Mouse (Mus musculus) neural tube, embryonic 11.5 days (tissue): Measurements from ENCODE around the gene Inava. TPM values are rescaled to one million over a fixed set of nuclear protein-coding genes. Genes with fewer than 3 reads are reported as not detected.

Source experiments
- ATAC-seq: fragments of 200-750 bp; cut with Nextera tagmentation; 2 replicates; pipeline ENCODE4 v1.8.0; 2017; ENCODE audit warnings: moderate number of reproducible peaks, mild to moderate bottlenecking, moderate TSS enrichment, moderate library complexity; ENCODE audit not compliant: insufficient read depth, low FRiP score, low TSS enrichment
- DNase-seq: peaks from one replicate; pipeline ENCODE4 v3.0.0-alpha.2; 2015; ENCODE audit warnings: low spot score
- H3K27ac ChIP-seq: fragments of 300-500 bp; sonication (generic); 2 replicates; pipeline ENCODE4 v1.5.1; 2014; ENCODE audit warnings: low read depth, mild to moderate bottlenecking, low read length
- H3K27me3 ChIP-seq: fragments of 300-500 bp; sonication (generic); 2 replicates; pipeline ENCODE4 v1.6.1; 2014; ENCODE audit warnings: mild to moderate bottlenecking, low read length, mixed read lengths; ENCODE audit not compliant: control insufficient read depth, insufficient read depth
- H3K36me3 ChIP-seq: fragments of 300-500 bp; sonication (generic); 2 replicates; pipeline ENCODE4 v1.6.1; 2014; ENCODE audit warnings: mild to moderate bottlenecking, low read length, moderate library complexity, mixed read lengths; ENCODE audit not compliant: control insufficient read depth, insufficient read depth
- H3K4me1 ChIP-seq: fragments of 300-500 bp; sonication (generic); 2 replicates; pipeline ENCODE4 v1.6.1; 2014; ENCODE audit warnings: low read length, mixed read lengths; ENCODE audit not compliant: control insufficient read depth, insufficient read depth
- H3K4me2 ChIP-seq: fragments of 300-500 bp; sonication (generic); 2 replicates; pipeline ENCODE4 v1.6.1; 2014; ENCODE audit warnings: low read depth, mild to moderate bottlenecking, moderate library complexity
- H3K4me3 ChIP-seq: fragments of 300-500 bp; sonication (generic); 2 replicates; pipeline ENCODE4 v1.5.1; 2014; ENCODE audit warnings: low read depth, low read length
- H3K9ac ChIP-seq: fragments of 300-500 bp; sonication (generic); 2 replicates; pipeline ENCODE4 v1.6.1; 2014; ENCODE audit warnings: mild to moderate bottlenecking, low read length
- H3K9me3 ChIP-seq: fragments of 300-500 bp; sonication (generic); 2 replicates; pipeline ENCODE4 v1.6.1; 2016; ENCODE audit warnings: low read length; ENCODE audit not compliant: control insufficient read depth
- WGBS: fragments of 180-500 bp; shearing (Covaris S2); extraction: QIAGEN DNeasy Blood & Tissue Kit; methylation state at CpG from one replicate; pipeline ENCODE4 v1.1.7; 2014; 5-methylcytosine and 5-hydroxymethylcytosine counted together
- polyA plus RNA-seq: library from polyadenylated mRNA; unstranded; fragments of >200 nt; fragmentation: Nextera tagmentation; extraction: Ambion mirVana; gene quantifications from 2 replicates; pipeline ENCODE4 v1.2.1, GENCODE M21; 2014

The Inava gene
- polyA plus RNA-seq, 1 experiment from 2014 or later = 16.5 TPM

GRCm38 (mm10) chr1:136227870-136228269 is 6.2 kb downstream of the Inava start:
- WGBS = 74% methylated on average over 4 of the region's 4 CpGs
- Histone ChIP-seq H3K9me3 (no peaks in the 10 kb centered on the region), H3K9ac (no peak overlapping the region), H3K4me2 (no peak overlapping the region), H3K36me3 (peaks cover 14% of the 10 kb centered on the region), H3K4me3 (no peak overlapping the region), H3K4me1 (peaks cover 48% of the 10 kb centered on the region), H3K27ac (no peak overlapping the region; the same call in 1 of the 2 replicates), H3K27me3 (no peaks in the 10 kb centered on the region)
- ATAC-seq (no peak), DNase-seq (no peak)

GRCm38 (mm10) chr1:136226626-136227025 is 7.4 kb downstream of the Inava start:
- ATAC-seq (no peak), DNase-seq (no peak)
- no peak overlapping the region for H3K4me2 ChIP-seq
- no peak overlapping the region for H3K27ac ChIP-seq
- peaks cover 35% of the 10 kb centered on the region for H3K4me1 ChIP-seq
- H3K27me3 ChIP-seq = no peaks in the 10 kb centered on the region
- H3K36me3 ChIP-seq = peaks cover 14% of the 10 kb centered on the region
- WGBS = 93% methylated on average over 8 of the region's 8 CpGs
- H3K9me3 ChIP-seq = no peaks in the 10 kb centered on the region
- no peak overlapping the region for H3K4me3 ChIP-seq
- no peak overlapping the region for H3K9ac ChIP-seq

- Histone ChIP-seq H3K27ac (no peak overlapping the region), H3K36me3 (peaks cover 14% of the 10 kb centered on the region), H3K9ac (no peak overlapping the region), H3K4me1 (peaks cover 27% of the 10 kb centered on the region), H3K9me3 (no peaks in the 10 kb centered on the region), H3K27me3 (no peaks in the 10 kb centered on the region), H3K4me2 (no peak overlapping the region), H3K4me3 (no peak overlapping the region)
- no peak for ATAC-seq
- 98% methylated on average over 8 of the region's 8 CpGs for WGBS
- no peak for DNase-seq
These were observed 8.2 kb downstream of the Inava start for GRCm38 (mm10) chr1:136225846-136226245.

- Histone ChIP-seq H3K9ac (no peak overlapping the region), H3K4me1 (peaks cover 8% of the 10 kb centered on the region), H3K4me2 (no peak overlapping the region), H3K27me3 (no peaks in the 10 kb centered on the region), H3K4me3 (no peak overlapping the region), H3K27ac (no peak overlapping the region), H3K9me3 (no peaks in the 10 kb centered on the region), H3K36me3 (peaks cover 19% of the 10 kb centered on the region)
- ATAC-seq = no peak
- no peak for DNase-seq
- 83% methylated on average over 10 of the region's 10 CpGs for WGBS
These were observed 10.2 kb downstream of the Inava start for GRCm38 (mm10) chr1:136223758-136224342.

DNA sequence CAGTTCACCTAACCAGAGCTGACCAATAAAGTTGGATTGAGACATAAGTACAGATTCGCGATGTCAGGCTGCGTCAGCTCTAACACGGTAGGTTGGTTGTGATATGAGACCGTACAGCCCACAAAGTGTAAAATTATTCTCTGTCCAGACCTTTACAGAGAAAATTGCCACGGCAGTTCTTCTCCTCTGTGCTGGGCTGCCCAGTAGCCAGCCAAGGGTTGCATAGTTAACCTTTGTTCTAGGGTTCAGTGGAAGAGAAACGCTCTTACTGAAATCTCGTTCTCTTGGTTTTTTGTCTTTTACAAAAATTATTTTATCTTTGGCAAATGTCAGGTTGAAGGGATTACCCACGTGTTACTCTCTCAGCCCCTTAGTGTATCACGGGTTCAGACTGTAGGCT is 11.7 kb downstream of the Inava start:
- no peak for DNase-seq
- Histone ChIP-seq H3K9ac (no peak overlapping the region), H3K4me1 (no peaks in the 10 kb centered on the region), H3K27me3 (no peaks in the 10 kb centered on the region), H3K4me3 (no peak overlapping the region), H3K27ac (no peak overlapping the region), H3K9me3 (no peaks in the 10 kb centered on the region), H3K36me3 (peaks cover 22% of the 10 kb centered on the region), H3K4me2 (no peak overlapping the region)
- 85% methylated on average over 10 of the region's 10 CpGs for WGBS
- no peak for ATAC-seq

DNA sequence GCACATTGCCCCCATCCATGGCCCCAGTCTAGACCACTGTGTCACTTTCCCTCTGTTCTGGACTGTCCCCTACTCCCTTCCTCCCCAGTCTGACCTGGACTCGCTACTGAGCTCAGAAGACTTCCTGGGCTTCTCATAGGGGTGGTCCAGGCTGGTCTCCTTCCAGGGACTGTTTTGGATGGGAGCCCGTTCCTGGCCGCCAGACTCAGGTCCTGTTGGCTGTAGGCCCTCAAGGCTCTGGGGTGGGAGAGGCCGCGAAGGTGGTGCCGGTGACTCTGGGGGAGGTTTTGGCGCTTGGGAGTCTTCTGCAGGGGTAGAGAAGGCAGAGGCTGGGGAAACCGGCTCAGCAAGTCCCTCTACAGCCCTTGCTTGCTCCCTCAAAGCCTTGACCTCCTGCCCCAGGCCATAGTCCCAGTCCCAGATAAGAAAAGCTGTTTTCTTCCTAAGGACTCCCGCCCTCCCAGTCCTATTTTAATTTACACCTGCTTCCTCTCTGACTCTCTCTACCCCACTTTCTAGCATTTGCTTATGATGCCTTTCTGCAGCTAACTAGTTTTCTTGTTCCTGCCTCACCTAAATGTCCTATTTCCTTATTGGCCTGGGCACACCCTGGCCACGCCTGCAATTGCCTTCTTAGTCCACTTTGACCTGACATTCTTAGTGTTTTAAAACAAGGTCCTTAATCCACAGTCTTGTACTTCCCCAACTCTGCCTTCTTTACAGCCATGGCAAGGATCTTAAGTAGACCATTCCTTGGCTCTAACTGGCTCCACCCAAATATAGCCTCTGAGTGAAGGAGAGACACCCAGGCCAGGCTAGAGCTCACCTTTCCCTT is 13.8 kb downstream of the Inava start:
- Histone ChIP-seq H3K27me3 (no peaks in the 10 kb centered on the region), H3K9me3 (no peaks in the 10 kb centered on the region), H3K36me3 (peaks cover 22% of the 10 kb centered on the region), H3K4me1 (no peaks in the 10 kb centered on the region), H3K4me3 (no peak overlapping the region), H3K27ac (no peak overlapping the region), H3K4me2 (no peak overlapping the region), H3K9ac (no peak overlapping the region)
- DNase-seq (no peak), ATAC-seq (no peak)
- WGBS = 86% methylated on average over 10 of the region's 10 CpGs

DNA sequence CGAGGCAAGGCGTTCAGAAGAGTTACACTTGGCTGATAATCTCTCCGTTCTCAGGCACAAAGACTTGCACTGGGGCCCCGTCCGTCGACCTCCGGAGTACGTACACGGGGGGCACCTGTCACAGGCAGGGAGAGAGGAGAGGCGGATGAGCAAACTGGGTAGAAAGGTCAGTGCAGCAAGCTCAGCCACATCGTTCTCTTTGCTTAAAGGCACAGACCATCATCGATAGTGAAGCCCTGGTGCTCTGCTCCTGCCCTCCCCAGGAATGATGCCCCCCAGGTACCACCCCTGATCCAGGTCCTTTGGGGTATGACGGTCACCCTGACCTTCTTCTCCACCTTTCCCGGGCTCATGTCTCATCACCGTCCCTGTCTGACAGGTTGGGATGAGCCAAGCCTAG is 19.8 kb downstream of the Inava start:
- DNase-seq (no peak), ATAC-seq (no peak)
- Histone ChIP-seq H3K4me2 (no peak overlapping the region), H3K4me1 (no peaks in the 10 kb centered on the region), H3K27me3 (no peaks in the 10 kb centered on the region), H3K9ac (no peak overlapping the region), H3K4me3 (no peak overlapping the region), H3K9me3 (no peaks in the 10 kb centered on the region), H3K36me3 (peaks cover 12% of the 10 kb centered on the region), H3K27ac (no peak overlapping the region)
- WGBS = 88% methylated on average over 15 of the region's 15 CpGs

DNA sequence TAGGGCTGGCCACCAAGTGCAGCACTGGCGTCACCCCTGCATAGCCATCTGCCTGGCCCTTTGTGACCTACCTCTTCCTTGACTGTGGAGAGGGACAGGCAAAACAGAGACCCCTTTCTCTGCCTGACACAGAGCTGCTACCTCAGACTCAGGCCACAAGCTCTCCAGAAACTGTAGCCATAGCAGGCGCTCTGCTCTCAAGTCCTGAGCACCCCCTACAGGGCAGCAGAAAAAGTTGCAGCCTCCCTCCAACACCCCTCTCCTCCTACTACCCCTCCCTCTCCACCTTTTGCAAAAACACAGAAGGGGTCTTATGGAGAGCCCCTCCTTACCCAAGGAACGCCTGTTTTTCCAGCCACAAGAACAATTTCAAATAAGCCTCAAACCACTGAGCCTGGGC is 21.3 kb downstream of the Inava start, which contains the start of gene Mroh3:
Gene Mroh3 (minus strand): TSS at position 26 of the 400 bp plus-strand sequence.
- no peaks in the 10 kb centered on the region for H3K4me1 ChIP-seq
- no peaks in the 10 kb centered on the region for H3K27me3 ChIP-seq
- H3K4me2 ChIP-seq = no peak within 1 kb of the TSS
- peaks cover 9% of the 10 kb centered on the region for H3K36me3 ChIP-seq
- no peak within 1 kb of the TSS for H3K27ac ChIP-seq
- H3K4me3 ChIP-seq = no peak within 1 kb of the TSS
- DNase-seq (peak; percentile 57), ATAC-seq (no peak)
- WGBS = 44% methylated on average over 3 of the region's 3 CpGs
- H3K9me3 ChIP-seq = no peaks in the 10 kb centered on the region
- H3K9ac ChIP-seq = no peak within 1 kb of the TSS

GRCm38 (mm10) chr1:136190033-136190432 is 44.0 kb downstream of the Inava start:
- Histone ChIP-seq H3K9ac (no peak overlapping the region), H3K4me3 (no peak overlapping the region), H3K4me2 (no peak overlapping the region), H3K4me1 (no peaks in the 10 kb centered on the region), H3K27me3 (no peaks in the 10 kb centered on the region), H3K27ac (no peak overlapping the region), H3K9me3 (no peaks in the 10 kb centered on the region), H3K36me3 (no peaks in the 10 kb centered on the region)
- WGBS = 93% methylated on average over 5 of the region's 5 CpGs
- DNase-seq = no peak
- ATAC-seq = no peak
